Mouse (Mus musculus) kidney, adult 9 months (tissue): ENCODE measurements around the gene Gpr176.

ENCODE experiments used
- DNase-seq: peaks from one replicate; pipeline ENCODE4 v3.0.0; 2022

Gpr176 gene

GRCm38 (mm10) chr2:118372901-118373571 lies at the start of gene Gpr176:
Gene Gpr176 (minus strand): TSS chr2:118373419.
- DNase-seq: peak; percentile 14

- DNase-seq: peak; percentile 6
Measured at GRCm38 (mm10) chr2:118422385-118422784, 49.2 kb upstream of the Gpr176 start.

DNA sequence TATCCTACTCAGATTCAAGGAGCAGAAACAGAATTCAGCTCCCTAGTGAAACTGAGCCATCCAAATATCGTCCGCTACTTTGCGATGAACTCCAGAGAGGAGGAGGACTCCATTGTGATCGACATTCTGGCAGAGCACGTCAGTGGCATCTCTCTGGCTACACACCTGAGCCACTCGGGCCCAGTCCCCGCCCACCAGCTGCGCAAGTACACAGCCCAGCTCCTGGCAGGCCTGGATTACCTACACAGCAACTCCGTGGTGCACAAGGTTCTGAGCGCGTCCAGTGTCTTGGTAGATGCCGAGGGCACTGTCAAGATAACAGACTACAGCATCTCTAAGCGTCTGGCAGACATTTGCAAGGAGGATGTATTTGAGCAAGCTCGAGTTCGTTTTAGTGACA lies 48.7 kb upstream of the Gpr176 start:
- no peak for DNase-seq

DNA sequence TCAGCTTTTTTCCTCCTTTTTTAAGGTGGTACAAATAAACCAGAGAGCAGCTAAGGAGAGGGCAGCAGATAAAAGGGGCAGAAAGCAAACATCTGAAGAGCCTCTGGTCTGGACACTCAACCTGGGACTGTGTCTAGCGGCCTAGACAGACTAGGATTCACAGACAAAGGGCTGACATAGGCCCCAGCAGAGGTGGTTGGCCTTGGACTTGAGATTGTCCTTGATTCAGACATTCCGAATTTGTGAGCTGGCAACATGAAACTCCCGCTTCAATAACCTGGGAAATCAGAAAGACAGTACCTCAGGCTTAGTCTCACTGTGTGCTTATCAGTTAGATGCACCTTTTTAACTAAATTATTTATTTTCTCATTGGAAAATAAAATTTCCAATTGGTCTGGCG lies 44.9 kb upstream of the Gpr176 start:
- no peak for DNase-seq

- no peak for DNase-seq
Measured at GRCm38 (mm10) chr2:118415601-118416355, 42.6 kb upstream of the Gpr176 start.

GRCm38 (mm10) chr2:118412821-118413220 lies 39.6 kb upstream of the Gpr176 start:
- no peak for DNase-seq

DNA sequence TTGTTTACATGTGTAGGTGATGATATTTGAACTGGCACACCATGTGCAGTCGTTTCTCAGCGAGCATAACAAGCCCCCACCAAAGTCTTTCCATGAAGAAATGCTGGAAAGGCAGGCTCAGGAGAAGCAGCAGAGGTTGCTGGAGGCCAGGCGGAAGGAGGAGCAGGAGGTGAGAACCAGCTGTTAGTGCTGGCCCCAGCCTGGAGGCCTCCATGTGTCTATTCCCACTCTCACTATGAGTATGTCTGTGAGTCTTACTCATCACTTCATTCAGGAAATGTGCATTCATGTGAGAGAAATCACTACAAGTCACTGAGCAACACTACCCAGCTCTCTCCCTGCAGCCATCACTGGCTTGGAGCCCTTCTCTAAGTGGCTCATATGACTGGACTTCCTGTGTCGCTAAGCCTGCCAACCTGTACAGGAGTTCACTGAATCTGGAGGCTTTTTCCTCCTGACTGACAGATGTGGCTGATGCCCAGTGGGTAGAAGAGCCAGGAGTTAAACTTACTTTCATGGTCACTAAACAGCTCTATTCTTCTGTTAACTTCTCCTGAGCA lies 35.2 kb upstream of the Gpr176 start:
- no peak for DNase-seq

- no peak for DNase-seq
Measured at GRCm38 (mm10) chr2:118406811-118407210, 33.6 kb upstream of the Gpr176 start.

DNA sequence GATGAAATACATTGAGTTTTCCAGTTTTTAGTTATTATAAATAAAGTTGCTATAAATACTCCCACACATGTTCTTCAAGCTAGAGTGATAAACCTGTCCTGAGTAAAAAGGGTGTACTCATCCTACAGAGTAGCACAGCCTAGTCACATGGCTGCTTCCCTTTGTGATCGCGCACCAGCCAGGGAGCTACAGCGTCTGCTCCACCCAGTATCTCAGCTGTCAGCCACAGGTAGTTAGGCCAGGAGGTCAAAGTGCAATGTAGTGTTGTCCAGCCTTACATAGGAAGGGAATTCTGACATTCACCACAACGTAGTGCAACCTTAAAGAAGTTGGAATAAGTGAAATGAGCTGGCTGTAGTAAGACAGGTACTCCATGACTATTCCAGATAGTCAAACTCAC lies 32.3 kb upstream of the Gpr176 start:
- DNase-seq: no peak

DNA sequence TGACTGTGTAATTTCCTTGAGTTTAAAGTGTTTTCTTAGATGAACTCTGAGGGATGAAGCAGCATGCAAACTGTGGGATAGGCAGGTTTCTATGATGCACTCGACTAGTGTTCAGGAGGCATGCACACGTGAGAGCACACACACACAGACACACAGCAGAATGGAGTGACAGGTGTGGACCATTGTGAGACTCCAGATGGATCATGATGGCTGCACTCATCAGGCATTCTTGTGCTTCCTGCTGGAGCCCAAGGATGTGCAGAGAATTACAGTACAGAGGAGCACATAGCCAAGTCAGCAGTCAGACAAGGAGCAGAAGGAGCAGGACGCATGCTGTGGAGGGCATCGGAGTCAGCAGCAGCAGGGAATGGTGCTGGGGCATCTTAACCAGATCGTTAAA lies 31.1 kb upstream of the Gpr176 start:
- DNase-seq: no peak

DNA sequence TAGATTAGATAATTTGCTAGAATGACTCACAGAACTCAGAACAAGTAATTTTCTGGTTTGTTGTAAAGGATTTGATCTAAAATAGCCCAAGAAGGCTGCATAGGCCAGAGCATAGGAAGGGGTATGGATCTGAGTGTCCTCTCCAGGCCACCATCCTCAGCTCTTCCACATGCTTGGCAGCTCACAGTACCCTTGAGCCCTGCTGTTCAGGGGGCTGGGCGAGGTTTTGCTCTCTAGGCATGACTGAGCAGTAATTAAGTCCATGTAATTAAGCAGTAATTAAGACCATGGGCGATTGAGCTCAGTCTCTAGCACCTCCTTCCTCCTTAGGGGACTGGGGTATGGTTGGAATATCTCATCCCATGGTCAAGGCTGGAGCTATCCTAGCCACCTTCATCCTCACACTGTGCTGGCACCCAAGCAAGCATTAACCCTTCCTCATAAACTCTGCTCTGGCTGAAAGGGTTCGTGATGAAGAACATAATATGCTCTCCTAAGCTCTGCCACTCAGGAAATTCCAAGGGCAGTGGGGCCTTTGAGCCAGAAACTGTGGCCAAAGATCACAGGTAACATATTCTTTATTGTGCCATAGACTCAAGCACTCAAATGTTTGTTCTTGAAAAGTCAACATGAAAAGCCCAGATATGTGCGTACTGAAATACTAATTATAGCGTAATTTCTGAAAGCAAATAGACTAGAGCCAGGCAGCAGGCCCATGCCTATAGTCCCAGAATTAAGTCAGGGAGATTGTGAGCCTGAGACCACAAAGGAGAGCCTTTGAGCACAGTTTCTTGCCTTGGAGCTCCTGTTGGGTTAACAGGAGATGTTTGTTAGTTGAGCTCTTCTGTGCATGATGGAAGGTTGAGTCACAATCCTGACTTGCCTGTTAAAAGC lies 28.9 kb upstream of the Gpr176 start:
- DNase-seq: no peak

GRCm38 (mm10) chr2:118399751-118400150 lies 26.5 kb upstream of the Gpr176 start:
- DNase-seq: peak; percentile 24

- no peak for DNase-seq
Measured at GRCm38 (mm10) chr2:118391201-118391600, 18.0 kb upstream of the Gpr176 start.

- DNase-seq: no peak
Measured at GRCm38 (mm10) chr2:118390072-118390471, 16.9 kb upstream of the Gpr176 start.

- DNase-seq: no peak
Measured at GRCm38 (mm10) chr2:118389569-118389968, 16.4 kb upstream of the Gpr176 start.

DNA sequence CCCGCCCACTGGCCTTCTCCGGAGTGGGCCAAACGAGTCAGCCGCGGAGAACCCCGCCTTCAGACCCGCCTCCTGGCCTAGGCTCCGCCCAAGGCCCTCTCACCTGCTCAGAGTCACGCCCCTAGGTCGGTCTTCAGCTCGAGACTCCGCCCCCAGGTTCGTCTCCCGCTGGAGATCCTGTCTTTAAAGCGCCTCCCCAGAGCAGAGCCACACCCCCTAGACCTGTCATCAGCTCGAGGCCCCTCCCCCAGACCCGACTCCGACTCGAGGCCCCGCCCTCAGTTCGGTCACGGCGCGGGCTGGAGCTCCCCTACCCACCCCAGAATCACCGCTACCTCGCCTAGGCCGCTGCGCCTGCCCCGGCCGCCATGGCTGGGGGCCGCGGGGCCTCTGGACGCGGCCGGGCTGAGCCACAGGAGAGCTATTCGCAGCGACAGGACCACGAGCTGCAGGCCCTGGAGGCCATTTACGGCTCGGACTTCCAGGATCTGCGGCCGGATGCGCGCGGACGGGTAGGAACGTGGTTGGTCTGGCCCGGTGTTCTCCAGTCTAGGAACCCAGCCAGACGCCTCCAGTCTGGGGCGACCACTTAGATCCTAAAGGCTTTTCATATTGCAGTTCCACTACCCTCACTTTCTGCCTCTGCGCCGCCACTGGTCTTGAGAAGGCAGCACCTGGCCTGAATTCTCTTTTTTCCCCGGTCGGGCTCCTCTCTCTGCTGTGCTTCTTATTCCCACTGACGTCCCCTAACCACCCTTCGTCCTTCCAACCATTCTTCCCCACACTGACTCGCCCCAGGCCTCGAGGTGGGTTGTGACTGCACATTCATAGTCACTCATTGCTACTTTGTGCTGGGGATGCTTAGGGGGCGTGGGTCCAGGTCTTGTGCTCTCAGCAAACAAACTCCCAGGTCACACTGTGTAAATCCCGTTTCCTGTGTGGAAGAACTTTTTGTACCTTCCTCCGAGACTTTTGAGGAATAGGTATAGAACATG lies 15.4 kb upstream of the Gpr176 start, which contains the start of gene Eif2ak4:
Eif2ak4 (plus strand) TSS at position 278 of the 995 bp plus-strand sequence.
- peak; percentile 100 for DNase-seq

GRCm38 (mm10) chr2:118383387-118383786 lies 10.2 kb upstream of the Gpr176 start:
- DNase-seq: no peak

DNA sequence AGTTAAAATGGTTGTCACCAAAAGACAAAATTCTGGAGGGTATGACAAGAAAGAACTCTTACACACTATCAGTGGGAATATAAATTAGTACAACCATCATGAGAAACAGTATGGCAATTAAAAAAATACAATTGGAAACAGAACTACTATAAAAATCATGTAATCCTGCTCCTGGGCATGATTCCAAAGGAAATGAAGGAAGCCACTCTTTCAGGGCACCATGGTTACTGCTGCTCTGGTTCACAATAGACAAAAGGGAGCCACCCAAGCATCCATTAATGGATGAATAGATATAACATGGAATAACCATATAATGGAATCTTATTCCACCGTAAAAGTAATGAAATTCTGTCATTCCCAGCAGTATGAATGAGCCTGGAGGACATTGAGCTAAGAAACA lies 6.5 kb upstream of the Gpr176 start:
- no peak for DNase-seq

DNA sequence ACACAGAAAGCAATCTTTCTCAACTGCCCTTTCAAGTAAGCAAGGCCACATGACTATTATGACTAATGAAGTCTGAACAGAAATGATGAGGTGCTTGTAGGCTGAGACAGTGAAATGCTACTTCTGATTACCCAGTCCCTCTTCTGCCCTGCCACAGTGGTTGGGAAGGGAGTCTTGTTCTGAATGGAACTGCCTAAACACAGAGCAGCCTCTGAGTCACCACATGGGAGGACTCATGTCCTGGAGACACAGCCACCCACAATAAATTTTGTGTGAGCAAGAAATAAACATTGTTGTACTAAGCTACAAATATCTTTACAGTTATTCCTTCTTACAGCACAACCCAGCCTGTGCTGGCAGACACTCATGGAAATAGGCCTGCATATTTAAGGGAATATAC lies 2.7 kb upstream of the Gpr176 start:
- DNase-seq: no peak

DNA sequence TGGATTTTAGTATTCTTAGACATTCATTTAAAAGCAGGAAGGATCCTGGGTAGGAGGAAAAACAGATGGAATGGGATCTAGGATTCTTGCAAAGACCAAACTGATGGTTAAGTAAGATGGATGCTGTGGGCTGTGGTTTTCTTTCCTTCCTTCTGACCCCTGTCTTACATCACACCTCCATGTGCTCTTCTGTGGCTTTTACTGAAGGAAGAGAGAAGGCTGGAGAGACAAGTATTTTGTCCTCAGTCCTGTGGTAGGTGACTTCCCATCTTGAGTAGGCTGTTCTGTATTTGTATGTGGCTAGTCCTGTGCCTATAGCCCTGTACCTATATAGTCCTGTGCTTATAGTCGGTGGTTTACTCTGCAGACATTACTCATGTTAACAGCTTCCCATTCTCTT lies 2.3 kb upstream of the Gpr176 start:
- DNase-seq: no peak

DNA sequence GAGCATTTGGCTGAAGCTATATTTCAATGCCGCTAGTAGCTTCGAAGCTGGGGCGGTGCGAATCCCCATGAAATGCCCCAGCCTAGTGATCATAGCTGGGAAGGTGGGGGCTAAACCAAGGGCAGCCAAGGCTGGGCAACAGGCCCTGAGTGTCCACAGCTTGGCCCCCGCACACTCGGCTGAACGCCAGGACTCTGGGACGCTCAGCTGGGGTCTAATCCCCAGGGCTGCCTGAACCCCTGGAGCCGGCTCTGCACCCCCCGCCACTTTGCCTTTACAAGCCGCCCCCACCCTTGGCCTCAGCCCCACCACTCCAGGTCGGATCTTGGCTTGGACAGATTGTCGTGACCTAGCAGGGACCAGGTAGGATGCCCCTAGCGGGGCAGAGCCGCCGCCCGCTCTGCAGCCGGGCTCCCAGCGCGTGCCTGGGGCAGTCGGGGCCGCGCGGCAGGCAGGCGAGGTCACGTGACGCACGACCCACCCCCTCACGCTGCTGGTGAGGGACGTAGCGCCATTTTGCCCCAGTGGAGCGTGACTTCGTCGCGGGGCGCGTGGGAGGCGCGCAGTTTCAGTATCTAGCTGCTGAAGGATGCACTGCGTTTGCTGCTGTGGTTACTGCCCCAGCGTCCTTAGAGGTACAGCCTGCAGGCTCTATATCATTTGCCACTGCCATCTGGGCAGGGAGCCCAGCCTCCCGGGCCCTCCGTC lies 507 bp upstream of the Gpr176 start:
- DNase-seq: peak; percentile 52
